Mouse (Mus musculus) stomach, embryonic 14.5 days (tissue): ENCODE data around the gene Cat. TPM values are rescaled to one million over a fixed set of nuclear protein-coding genes. Genes with fewer than 3 reads are reported as not detected.

ENCODE experiments used
- ATAC-seq: fragments of 200-750 bp; cut with Nextera tagmentation; 2 replicates; pipeline ENCODE4 v1.8.0; 2017; ENCODE audit warnings: low read depth, moderate TSS enrichment; ENCODE audit not compliant: insufficient number of reproducible peaks, insufficient read depth, low FRiP score
- H3K27ac ChIP-seq: fragments of 300-500 bp; sonication (generic); 2 replicates; pipeline ENCODE4 v1.5.1; 2014; ENCODE audit warnings: mild to moderate bottlenecking, low read length, moderate library complexity, mixed read lengths
- H3K27me3 ChIP-seq: fragments of 300-500 bp; sonication (generic); 2 replicates; pipeline ENCODE4 v1.6.1; 2014; ENCODE audit warnings: low read length, control low read depth, mixed read lengths; ENCODE audit not compliant: control insufficient read depth, insufficient read depth
- H3K36me3 ChIP-seq: fragments of 300-500 bp; sonication (generic); 2 replicates; pipeline ENCODE4 v1.6.1; 2014; ENCODE audit warnings: mild to moderate bottlenecking, control low read depth, low read length, moderate library complexity, mixed read lengths; ENCODE audit not compliant: control insufficient read depth, insufficient read depth
- H3K4me1 ChIP-seq: fragments of 300-500 bp; sonication (generic); 2 replicates; pipeline ENCODE4 v1.6.1; 2014; ENCODE audit warnings: low read length, control low read depth, mixed read lengths; ENCODE audit not compliant: control insufficient read depth, insufficient read depth
- H3K4me2 ChIP-seq: fragments of 300-500 bp; sonication (generic); replicated peaks from 2 replicates; pipeline ENCODE4 v1.6.1; 2014; ENCODE audit warnings: low read depth, low read length, control low read depth
- H3K4me3 ChIP-seq: fragments of 300-500 bp; sonication (generic); 2 replicates; pipeline ENCODE4 v1.5.1; 2014; ENCODE audit warnings: low read depth, low read length, control low read depth
- H3K9ac ChIP-seq: fragments of 300-500 bp; sonication (generic); replicated peaks from 2 replicates; pipeline ENCODE4 v1.6.1; 2014; ENCODE audit warnings: low read depth, mild to moderate bottlenecking, control low read depth, low read length, moderate library complexity, mixed read lengths
- H3K9me3 ChIP-seq: fragments of 300-500 bp; sonication (generic); 2 replicates; pipeline ENCODE4 v1.6.1; 2016; ENCODE audit warnings: low read depth, low read length, control low read depth; ENCODE audit not compliant: control insufficient read depth
- WGBS: fragments of 180-500 bp; shearing (Covaris S2); extraction: QIAGEN DNeasy Blood & Tissue Kit; methylation state at CpG from one replicate; pipeline ENCODE4 v1.1.7; 2014; 5-methylcytosine and 5-hydroxymethylcytosine counted together
- polyA plus RNA-seq: library from polyadenylated mRNA; unstranded; fragments of >200 nt; fragmentation: Nextera tagmentation; extraction: Ambion mirVana; gene quantifications from 2 replicates; pipeline ENCODE4 v1.2.1, GENCODE M21; 2014

Cat gene
- polyA plus RNA-seq, 1 experiment from 2014 or later, result 99.9 TPM

- no peak overlapping the region for H3K27ac ChIP-seq
- 55% methylated on average over 10 of the region's 10 CpGs for WGBS
- H3K4me2 ChIP-seq, result no peak overlapping the region
- H3K36me3 ChIP-seq, result peaks cover 32% of the 10 kb centered on the region
- H3K4me3 ChIP-seq, result no peak overlapping the region
- no peaks in the 10 kb centered on the region for H3K4me1 ChIP-seq
- no peaks in the 10 kb centered on the region for H3K9me3 ChIP-seq
- H3K27me3 ChIP-seq, result no peaks in the 10 kb centered on the region
- ATAC-seq, result peak; percentile 79
- no peak overlapping the region for H3K9ac ChIP-seq
Observed at GRCm38 (mm10) chr2:103466984-103467588, 17.9 kb downstream of the Cat start.

GRCm38 (mm10) chr2:103466272-103466671, 18.7 kb downstream of the Cat start:
- Histone ChIP-seq H3K4me3 (no peak overlapping the region), H3K27me3 (no peaks in the 10 kb centered on the region), H3K4me1 (0 out of 2 replicates have a peak, but pooled peaks cover 2% of the 10 kb centered on the region), H3K4me2 (no peak overlapping the region), H3K27ac (no peak overlapping the region), H3K9ac (no peak overlapping the region), H3K36me3 (peaks cover 29% of the 10 kb centered on the region), H3K9me3 (no peaks in the 10 kb centered on the region)
- 72% methylated on average over 3 of the region's 3 CpGs for whole genome bisulfite sequencing
- no peak for ATAC-seq

GRCm38 (mm10) chr2:103465429-103465828, 19.5 kb downstream of the Cat start:
- Histone ChIP-seq H3K4me1 (0 out of 2 replicates have a peak, but pooled peaks cover 2% of the 10 kb centered on the region), H3K9me3 (no peaks in the 10 kb centered on the region), H3K27ac (no peak overlapping the region), H3K27me3 (no peaks in the 10 kb centered on the region), H3K4me3 (no peak overlapping the region), H3K9ac (no peak overlapping the region), H3K36me3 (peaks cover 24% of the 10 kb centered on the region), H3K4me2 (no peak overlapping the region)
- ATAC-seq, result no peak
- 90% methylated on average over 11 of the region's 11 CpGs for WGBS

GRCm38 (mm10) chr2:103464524-103464923, 20.4 kb downstream of the Cat start:
- no peak overlapping the region for H3K4me2 ChIP-seq
- H3K4me1 ChIP-seq, result 0 out of 2 replicates have a peak, but pooled peaks cover 2% of the 10 kb centered on the region
- H3K9me3 ChIP-seq, result no peaks in the 10 kb centered on the region
- H3K27ac ChIP-seq, result no peak overlapping the region
- H3K27me3 ChIP-seq, result no peaks in the 10 kb centered on the region
- H3K9ac ChIP-seq, result no peak overlapping the region
- H3K4me3 ChIP-seq, result no peak overlapping the region
- no peak for ATAC-seq
- WGBS, result 96% methylated on average over 8 of the region's 8 CpGs
- H3K36me3 ChIP-seq, result peaks cover 22% of the 10 kb centered on the region

GRCm38 (mm10) chr2:103462746-103463145, 22.2 kb downstream of the Cat start:
- ATAC-seq, result no peak
- 87% methylated on average over 5 of the region's 5 CpGs for WGBS
- peaks cover 25% of the 10 kb centered on the region for H3K36me3 ChIP-seq

GRCm38 (mm10) chr2:103461743-103462142, 23.2 kb downstream of the Cat start:
- Histone ChIP-seq H3K36me3 (peaks cover 22% of the 10 kb centered on the region), H3K4me3 (no peak overlapping the region)
- ATAC-seq, result no peak

More at GRCm38 (mm10) chr2:103462746-103463145, 22.2 kb downstream of the Cat start:
- Histone ChIP-seq H3K27ac (no peak overlapping the region), H3K4me1 (0 out of 2 replicates have a peak, but pooled peaks cover 2% of the 10 kb centered on the region), H3K9ac (no peak overlapping the region), H3K4me3 (no peak overlapping the region), H3K4me2 (no peak overlapping the region), H3K27me3 (no peaks in the 10 kb centered on the region), H3K9me3 (no peaks in the 10 kb centered on the region)

GRCm38 (mm10) chr2:103461210-103461609, 23.8 kb downstream of the Cat start:
- 0 out of 2 replicates have a peak, but pooled peaks cover 2% of the 10 kb centered on the region for H3K4me1 ChIP-seq
- no peak overlapping the region for H3K27ac ChIP-seq
- H3K27me3 ChIP-seq, result no peaks in the 10 kb centered on the region
- no peaks in the 10 kb centered on the region for H3K9me3 ChIP-seq
- no peak overlapping the region for H3K9ac ChIP-seq
- WGBS, result 80% methylated on average over 8 of the region's 8 CpGs
- no peak overlapping the region for H3K4me2 ChIP-seq
- peaks cover 24% of the 10 kb centered on the region for H3K36me3 ChIP-seq
- H3K4me3 ChIP-seq, result no peak overlapping the region
- no peak for ATAC-seq

More at GRCm38 (mm10) chr2:103461743-103462142, 23.2 kb downstream of the Cat start:
- Histone ChIP-seq H3K9ac (no peak overlapping the region), H3K27ac (peak overlapping the region; percentile 4; the same call in 1 of the 2 replicates), H3K27me3 (no peaks in the 10 kb centered on the region), H3K9me3 (no peaks in the 10 kb centered on the region), H3K4me1 (0 out of 2 replicates have a peak, but pooled peaks cover 2% of the 10 kb centered on the region), H3K4me2 (no peak overlapping the region)
- 20% methylated on average over 9 of the region's 9 CpGs for WGBS

- Histone ChIP-seq H3K4me2 (no peak overlapping the region), H3K36me3 (peaks cover 41% of the 10 kb centered on the region), H3K4me1 (0 out of 2 replicates have a peak, but pooled peaks cover 2% of the 10 kb centered on the region), H3K27me3 (no peaks in the 10 kb centered on the region), H3K4me3 (no peak overlapping the region), H3K9ac (no peak overlapping the region), H3K9me3 (no peaks in the 10 kb centered on the region), H3K27ac (no peak overlapping the region)
- 92% methylated on average over 10 of the region's 10 CpGs for WGBS
- no peak for ATAC-seq
Observed at GRCm38 (mm10) chr2:103459069-103459468, 25.9 kb downstream of the Cat start.
